Mouse (Mus musculus) lung, postnatal 25 days (tissue): ENCODE measurements around the gene Clcn7.

ENCODE experiments used
- DNase-seq: peaks from one replicate; pipeline ENCODE4 v3.0.0; 2022; ENCODE audit warnings: low spot score

The Clcn7 gene

GRCm38 (mm10) chr17:25127079-25127478, 6.1 kb upstream of the Clcn7 start:
- DNase-seq = no peak

GRCm38 (mm10) chr17:25127681-25128080, 5.5 kb upstream of the Clcn7 start:
- DNase-seq = no peak

GRCm38 (mm10) chr17:25130060-25130459, 3.1 kb upstream of the Clcn7 start:
- no peak for DNase-seq

GRCm38 (mm10) chr17:25135622-25136021, 2.4 kb downstream of the Clcn7 start:
- no peak for DNase-seq

GRCm38 (mm10) chr17:25138803-25139202, 5.6 kb downstream of the Clcn7 start:
- DNase-seq = no peak

- no peak for DNase-seq
Measured at GRCm38 (mm10) chr17:25139960-25140359, 6.8 kb downstream of the Clcn7 start.

- DNase-seq = no peak
Measured at GRCm38 (mm10) chr17:25162161-25162560, 29.0 kb downstream of the Clcn7 start, which contains the start of gene Ccdc154. Gene Ccdc154 (plus strand): TSS chr17:25162461.

- no peak for DNase-seq
Measured at GRCm38 (mm10) chr17:25163387-25163786, 30.2 kb downstream of the Clcn7 start.

GRCm38 (mm10) chr17:25164770-25165169, 31.6 kb downstream of the Clcn7 start:
- no peak for DNase-seq

- DNase-seq = no peak
Measured at GRCm38 (mm10) chr17:25165970-25166671, 32.9 kb downstream of the Clcn7 start.

- DNase-seq = no peak
Measured at GRCm38 (mm10) chr17:25169706-25170105, 36.5 kb downstream of the Clcn7 start.

GRCm38 (mm10) chr17:25172558-25172957, 39.4 kb downstream of the Clcn7 start:
- peak; percentile 21 for DNase-seq

- peak; percentile 53 for DNase-seq
Measured at GRCm38 (mm10) chr17:25175411-25175810, 42.2 kb downstream of the Clcn7 start, which contains the start of gene Gm38655. Gene Gm38655 (minus strand): TSS chr17:25175471.

- no peak for DNase-seq
Measured at GRCm38 (mm10) chr17:25183232-25183631, 50.0 kb downstream of the Clcn7 start.

- peak; percentile 98 for DNase-seq
Measured at GRCm38 (mm10) chr17:25184129-25184691, 51.0 kb downstream of the Clcn7 start, which contains the start of gene BC003965. Gene BC003965 (plus strand): TSS chr17:25184554.

- no peak for DNase-seq
Measured at GRCm38 (mm10) chr17:25184961-25185360, 51.8 kb downstream of the Clcn7 start.

- no peak for DNase-seq
Measured at GRCm38 (mm10) chr17:25187784-25188149, 54.6 kb downstream of the Clcn7 start.

- DNase-seq = peak; percentile 58
Measured at GRCm38 (mm10) chr17:25188150-25189031, 55.2 kb downstream of the Clcn7 start, which contains the start of gene Unkl. Gene Unkl (plus strand): TSS chr17:25188397.

GRCm38 (mm10) chr17:25189091-25189490, 55.9 kb downstream of the Clcn7 start:
- DNase-seq = no peak

- DNase-seq = no peak
Measured at GRCm38 (mm10) chr17:25202401-25202800, 69.2 kb downstream of the Clcn7 start.

GRCm38 (mm10) chr17:25210006-25210405, 76.8 kb downstream of the Clcn7 start:
- DNase-seq = no peak

- peak; percentile 47 for DNase-seq
Measured at GRCm38 (mm10) chr17:25210680-25211466, 77.7 kb downstream of the Clcn7 start.
